Mouse (Mus musculus): ENCODE data around the gene Phkg1. TPM values are rescaled to one million over a fixed set of nuclear protein-coding genes. Genes with fewer than 3 reads are reported as not detected.

Gene Phkg1
- polyA plus RNA-seq (2012; rRNA removed): 0.10 and 0.15 TPM in 2 replicates

GRCm38 (mm10) chr5:129898449-129898848 is at the start of gene Phkg1:
Phkg1 (minus strand) TSS chr5:129898549.

GRCm38 (mm10) chr5:129941495-129942045 is 43.2 kb upstream of the Phkg1 start, which contains the start of gene Vkorc1l1:
Vkorc1l1 (plus strand) TSS chr5:129941970.

DNA sequence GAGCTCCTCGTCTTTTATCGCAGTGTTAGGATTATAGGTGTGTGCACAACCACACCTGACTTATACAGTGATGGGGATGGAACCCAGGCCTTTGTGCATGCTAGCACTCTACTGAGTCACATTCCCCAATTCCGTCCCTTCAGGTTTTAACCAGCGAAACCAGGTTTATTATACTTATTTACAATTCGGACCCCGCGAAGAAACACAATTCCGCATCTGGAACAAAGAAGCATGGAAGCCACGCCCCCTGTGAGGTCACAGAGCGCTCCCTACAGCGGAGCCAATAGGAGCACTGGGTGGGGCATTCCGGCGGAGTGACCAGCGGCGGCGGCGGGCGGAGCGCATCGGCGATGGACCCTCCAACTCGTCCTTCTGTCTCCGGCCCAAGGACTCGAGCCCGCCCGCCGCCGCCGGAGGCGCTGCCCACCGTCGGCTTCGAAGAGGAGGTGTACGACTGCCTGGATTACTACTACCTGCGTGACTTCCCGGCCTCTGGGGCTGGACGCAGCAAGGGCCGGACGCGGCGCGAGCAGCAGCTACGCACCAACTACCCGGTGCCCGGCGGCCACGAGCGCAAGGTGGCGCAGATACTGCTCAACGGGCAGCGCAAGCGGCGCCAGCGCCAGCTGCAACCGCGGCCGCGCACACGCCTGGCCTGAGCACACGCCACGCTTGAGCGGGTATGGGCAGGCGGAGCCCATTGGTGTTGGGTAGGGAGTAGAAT is 10.1 kb upstream of the Phkg1 start, which contains the start of gene Nupr1l:
Gene Nupr1l, plus strand, starts transcription at position 299 of the 724 bp plus-strand sequence.

GRCm38 (mm10) chr5:129895198-129896088 is 2.9 kb downstream of the Phkg1 start, which contains the start of gene Zbed5:
Zbed5 (plus strand) TSS chr5:129895723.

GRCm38 (mm10) chr5:129886911-129887636 is 11.3 kb downstream of the Phkg1 start, which contains the start of gene Chchd2:
Chchd2 (minus strand) TSS chr5:129887470.

GRCm38 (mm10) chr5:129846752-129847557 is 51.4 kb downstream of the Phkg1 start, which contains the start of gene Sumf2:
Sumf2 (plus strand) TSS chr5:129846986.

Other genes starting within 250 kb of the Phkg1 start
- gene Zfp11, start 228.4 kb downstream of the Phkg1 start, polyA plus RNA-seq (2012; rRNA removed): 3.2 and 6.1 TPM in 2 replicates
- not detected in 2 replicates for gene Sept14, start 190.0 kb downstream of the Phkg1 start, polyA plus RNA-seq (2012; rRNA removed)
- gene Mrps17, start 183.1 kb downstream of the Phkg1 start, polyA plus RNA-seq (2012; rRNA removed): 95.9 and 127 TPM in 2 replicates
- gene Nipsnap2, start 173.5 kb downstream of the Phkg1 start, polyA plus RNA-seq (2012; rRNA removed): 41.6 and 65.7 TPM in 2 replicates
- 17.9 and 22.6 TPM in 2 replicates for gene Psph, start 111.1 kb downstream of the Phkg1 start, polyA plus RNA-seq (2012; rRNA removed)
- 36.9 and 41.2 TPM in 2 replicates for gene Sumf2, start 51.6 kb downstream of the Phkg1 start, polyA plus RNA-seq (2012; rRNA removed)
- 620 and 774 TPM in 2 replicates for gene Chchd2, start 11.1 kb downstream of the Phkg1 start, polyA plus RNA-seq (2012; rRNA removed)
- gene Zbed5, start 2.8 kb downstream of the Phkg1 start, polyA plus RNA-seq (2012; rRNA removed): 5.5 and 9.3 TPM in 2 replicates
- gene Nupr1l, start 10.0 kb upstream of the Phkg1 start, polyA plus RNA-seq (2012; rRNA removed): 3.0 and 4.3 TPM in 2 replicates
- 21.3 and 36.1 TPM in 2 replicates for gene Vkorc1l1, start 43.4 kb upstream of the Phkg1 start, polyA plus RNA-seq (2012; rRNA removed)
- gene Gusb, start 104.5 kb upstream of the Phkg1 start, polyA plus RNA-seq (2012; rRNA removed): 18.3 and 26.6 TPM in 2 replicates
- gene Asl, start 130.7 kb upstream of the Phkg1 start, polyA plus RNA-seq (2012; rRNA removed): 17.5 and 20.5 TPM in 2 replicates
- 46.3 and 53.2 TPM in 2 replicates for gene Crcp, start 130.7 kb upstream of the Phkg1 start, polyA plus RNA-seq (2012; rRNA removed)
- 25.8 and 37.6 TPM in 2 replicates for gene Tpst1, start 174.8 kb upstream of the Phkg1 start, polyA plus RNA-seq (2012; rRNA removed)
- 3.8 and 4.8 TPM in 2 replicates for gene Kctd7, start 246.3 kb upstream of the Phkg1 start, polyA plus RNA-seq (2012; rRNA removed)

Data from central nervous system, embryonic 11.5 days (tissue).